Mouse (Mus musculus) activated CD4-positive, CD25-positive, alpha-beta regulatory T cell, adult 4 months (primary cell): Measurements from ENCODE around the gene Nhlh1. TPM values are rescaled to one million over a fixed set of nuclear protein-coding genes. Genes with fewer than 3 reads are reported as not detected.

Source experiments
- ATAC-seq: one replicate; pipeline ENCODE4 v1.8.0; 2017
- polyA plus RNA-seq, 2 experiments: library from polyadenylated mRNA; unstranded; fragments of 100-300 nt; shearing (Covaris generic); gene quantifications; one replicate each; pipeline ENCODE4 v1.2.1; 2017

Nhlh1 gene
- polyA plus RNA-seq, result not detected

GRCm38 (mm10) chr1:172057491-172057921, at the start of gene Nhlh1:
Nhlh1 (minus strand) TSS chr1:172057573.
- ATAC-seq, result no peak

DNA sequence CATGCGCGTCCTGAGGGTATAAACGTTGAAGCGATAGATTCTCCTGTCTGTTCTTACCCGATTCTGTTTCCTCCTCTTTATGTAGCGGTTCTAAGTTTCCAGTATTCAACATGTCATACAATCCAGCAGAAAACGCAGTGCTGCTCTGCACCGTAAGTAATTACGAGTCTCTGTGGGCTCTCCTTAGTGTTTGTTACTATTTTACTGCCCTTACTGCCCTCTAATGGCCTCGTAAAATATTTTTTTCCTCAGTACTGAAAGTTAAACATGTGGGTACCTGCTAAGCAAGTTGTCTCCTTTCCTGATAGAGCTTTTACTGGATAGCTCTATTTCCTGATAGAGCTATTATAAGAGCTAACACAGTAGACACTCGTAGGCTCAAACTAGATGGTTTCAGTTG, 47.7 kb upstream of the Nhlh1 start:
- ATAC-seq, result no peak

GRCm38 (mm10) chr1:172103619-172104018, 46.2 kb upstream of the Nhlh1 start:
- no peak for ATAC-seq

DNA sequence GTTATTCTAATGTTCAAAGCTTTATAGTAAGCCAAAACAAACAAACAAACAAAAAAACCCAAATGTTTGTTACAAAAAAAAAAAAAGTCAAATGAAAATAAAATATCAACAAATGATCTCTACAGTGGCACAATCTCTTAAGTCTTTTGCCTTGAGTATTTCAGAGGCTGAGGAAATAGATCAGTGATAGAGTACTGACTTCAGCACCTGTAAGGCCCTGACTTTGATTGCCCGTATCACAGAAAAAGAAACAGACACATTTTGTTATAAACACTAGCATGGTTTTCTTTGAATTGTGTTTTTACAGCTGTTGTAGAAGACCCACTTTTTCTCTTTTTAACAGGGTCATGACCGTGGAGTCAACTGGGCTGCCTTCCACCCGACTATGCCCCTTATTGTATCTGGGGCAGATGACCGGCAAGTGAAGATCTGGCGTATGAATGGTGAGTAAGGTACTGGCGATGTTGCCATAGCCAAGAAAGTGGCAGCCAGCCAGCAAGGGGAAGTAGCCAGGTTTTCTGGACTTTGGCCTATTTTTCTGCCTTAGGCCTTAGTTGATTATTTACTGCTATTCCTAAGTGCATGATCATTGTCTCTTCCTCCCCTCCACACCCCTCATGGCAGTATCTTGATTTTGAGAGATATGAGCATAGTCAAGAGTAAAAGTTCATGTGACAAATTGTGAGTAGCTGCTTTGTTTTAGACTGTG, 42.1 kb upstream of the Nhlh1 start:
- no peak for ATAC-seq

DNA sequence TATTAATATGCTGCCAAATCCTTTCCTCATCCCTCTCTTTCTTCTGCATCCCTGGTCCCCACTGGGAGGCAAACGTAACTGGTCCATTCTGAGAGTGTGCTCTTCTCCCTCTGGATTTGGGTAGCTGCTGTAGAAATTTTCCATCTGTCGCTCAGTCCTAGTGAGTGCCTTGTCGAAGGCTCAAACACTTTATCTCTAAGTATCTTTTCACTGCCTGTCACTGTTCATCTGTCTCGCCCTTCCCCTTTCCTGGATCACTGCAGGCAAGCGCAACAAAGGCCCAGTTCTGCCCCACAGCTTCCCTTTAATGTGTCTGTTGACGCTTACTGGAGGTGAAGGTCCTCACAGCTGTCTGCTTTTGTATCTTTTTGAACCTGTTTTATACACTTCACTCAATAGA, 37.8 kb upstream of the Nhlh1 start:
- ATAC-seq, result no peak

GRCm38 (mm10) chr1:172094295-172094694, 36.9 kb upstream of the Nhlh1 start:
- ATAC-seq, result no peak

DNA sequence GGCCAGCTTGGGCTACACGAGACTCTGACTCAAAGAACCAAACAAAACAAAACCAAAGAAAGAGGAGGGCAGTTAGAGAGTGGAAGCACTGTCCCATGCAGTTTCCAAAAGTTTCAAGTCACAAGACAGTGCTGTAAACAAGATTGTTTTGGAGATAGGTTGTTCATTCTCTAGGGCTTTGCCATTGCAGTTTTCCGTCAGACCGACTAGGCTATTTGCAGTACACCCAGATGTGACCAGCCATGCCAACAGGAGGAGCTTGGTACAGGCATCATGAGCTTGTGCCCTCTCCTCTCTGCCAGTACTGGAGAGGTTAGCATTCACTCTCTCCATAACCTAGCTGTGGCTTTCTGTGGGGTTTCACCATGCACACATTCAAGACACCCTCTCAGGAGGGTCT, 36.1 kb upstream of the Nhlh1 start:
- no peak for ATAC-seq

GRCm38 (mm10) chr1:172082899-172083445, 25.6 kb upstream of the Nhlh1 start:
- ATAC-seq, result peak; percentile 48

GRCm38 (mm10) chr1:172082101-172082898, 24.9 kb upstream of the Nhlh1 start, which contains the start of the genes Copa and Ncstn:
Copa (plus strand) TSS chr1:172082529.
Ncstn (minus strand) TSS chr1:172082795.
- ATAC-seq, result peak; percentile 98

DNA sequence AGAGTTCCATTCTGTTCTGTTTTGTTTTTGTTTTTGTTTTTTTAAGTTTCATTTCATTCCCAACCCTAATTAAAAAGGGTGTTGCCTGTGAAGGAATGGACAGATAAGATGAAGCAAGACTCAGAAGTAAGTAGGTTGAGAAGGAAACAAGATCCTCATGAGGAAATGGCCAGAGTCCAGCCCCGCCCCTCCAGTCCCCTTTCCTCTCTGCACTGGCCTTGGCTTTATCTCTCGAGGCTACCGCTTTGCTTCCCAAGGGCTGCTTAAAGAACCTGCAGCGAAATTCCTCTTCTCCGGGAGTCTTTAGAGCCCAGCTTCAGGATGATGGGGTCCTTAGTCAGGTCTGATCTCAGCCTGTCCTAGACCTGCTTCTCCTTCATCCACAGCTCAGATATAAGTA, 20.6 kb upstream of the Nhlh1 start:
- ATAC-seq, result no peak

- no peak for ATAC-seq
These were observed 15.2 kb upstream of the Nhlh1 start for GRCm38 (mm10) chr1:172072604-172073003.

DNA sequence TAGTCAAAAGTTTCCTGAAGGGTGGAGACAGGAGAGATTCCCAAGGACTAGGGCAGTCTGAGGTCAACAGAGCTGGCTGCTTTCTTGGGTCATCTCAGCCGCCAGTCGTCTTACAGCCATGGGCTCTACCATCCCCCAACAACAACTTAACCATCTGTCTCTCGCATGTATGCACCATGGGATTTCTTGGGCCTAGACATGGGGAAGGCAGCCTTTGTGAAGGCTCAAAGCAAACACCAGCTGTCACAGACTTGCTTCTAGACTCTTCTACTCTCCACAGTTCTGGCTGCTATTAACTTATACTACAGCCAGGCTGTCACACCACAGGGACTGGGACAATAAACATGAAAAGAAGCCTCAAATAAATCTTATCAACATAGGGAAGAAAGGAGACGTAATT, 14.2 kb upstream of the Nhlh1 start:
- no peak for ATAC-seq

- ATAC-seq, result no peak
These were observed 12.9 kb upstream of the Nhlh1 start for GRCm38 (mm10) chr1:172070227-172070626.

- ATAC-seq, result no peak
These were observed 7.3 kb upstream of the Nhlh1 start for GRCm38 (mm10) chr1:172064613-172065141.

DNA sequence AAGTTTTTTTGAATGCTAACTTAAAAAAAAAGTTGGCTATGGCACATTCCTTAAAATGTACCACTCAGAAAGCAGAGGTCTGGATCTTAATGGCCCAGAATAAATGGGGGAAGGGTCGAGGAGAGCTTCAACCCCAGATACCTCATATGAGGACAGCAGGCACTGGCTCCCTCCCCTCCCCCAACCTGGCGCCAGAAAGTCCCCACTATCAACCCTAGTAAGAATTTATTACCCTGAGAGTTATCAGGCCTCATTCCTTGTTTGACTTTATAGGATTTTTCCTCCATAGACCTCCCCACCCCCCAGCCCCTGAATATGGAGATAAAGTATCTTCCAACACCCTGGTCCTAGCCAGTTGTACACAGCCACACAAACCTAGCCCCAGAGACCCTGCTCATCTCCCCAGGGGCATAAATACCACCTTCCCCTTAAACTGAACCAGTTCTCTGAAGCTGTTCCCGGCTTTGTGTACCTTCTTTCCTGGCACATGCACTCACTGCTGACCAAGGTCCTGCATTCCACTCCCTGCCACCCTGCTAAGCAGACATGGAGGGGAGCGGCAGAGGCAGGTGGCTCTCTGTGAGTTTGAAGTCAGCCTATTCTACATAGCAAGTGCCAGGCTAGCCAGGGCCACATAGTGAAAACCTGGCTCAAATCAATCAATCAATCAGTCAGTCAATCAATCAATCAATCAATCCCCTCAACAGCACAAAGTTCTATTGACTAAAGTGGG, 6.1 kb upstream of the Nhlh1 start:
- ATAC-seq, result no peak

GRCm38 (mm10) chr1:172062101-172062500, 4.7 kb upstream of the Nhlh1 start:
- ATAC-seq, result no peak

DNA sequence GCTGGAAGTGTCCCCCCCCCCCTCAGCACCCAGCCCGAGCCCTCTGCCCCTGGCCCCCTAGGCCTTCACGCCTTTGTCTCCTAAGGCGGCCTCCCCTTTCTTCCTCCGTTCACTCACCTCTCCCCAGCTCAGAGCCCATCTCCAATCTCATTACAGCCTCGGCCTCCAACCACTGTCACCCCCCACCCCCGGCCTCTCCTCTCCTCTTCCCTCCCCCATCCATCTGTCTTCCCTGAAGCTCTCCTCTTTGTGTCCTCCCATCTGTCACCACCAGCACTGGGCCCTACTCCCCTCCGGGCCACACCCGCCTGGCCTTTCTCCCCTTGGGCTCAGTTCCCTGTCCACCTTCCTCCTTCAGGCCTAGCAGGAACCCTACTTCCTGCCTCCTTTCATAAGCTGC, 3.8 kb upstream of the Nhlh1 start:
- no peak for ATAC-seq

DNA sequence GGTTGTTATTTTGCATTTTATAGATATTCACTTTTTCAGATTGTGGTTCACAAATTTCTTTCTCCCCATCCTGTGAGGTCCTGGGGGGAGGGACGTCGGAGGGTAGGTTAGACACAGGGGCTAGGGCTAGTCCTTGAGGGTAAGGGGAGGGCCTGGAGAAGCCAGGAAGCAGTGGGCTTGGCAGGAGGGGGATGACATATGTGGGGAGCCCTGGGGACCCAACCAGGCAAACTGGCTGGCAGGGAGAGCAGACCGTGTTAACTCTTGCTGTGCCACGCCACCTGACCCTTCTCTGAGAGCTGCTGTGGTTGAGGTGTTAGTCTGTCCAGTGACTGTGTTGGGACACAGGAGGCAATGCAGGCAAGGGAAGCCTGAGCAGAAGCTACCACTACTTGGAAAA, 3.3 kb upstream of the Nhlh1 start:
- no peak for ATAC-seq

GRCm38 (mm10) chr1:172058874-172059273, 1.5 kb upstream of the Nhlh1 start:
- ATAC-seq, result no peak

DNA sequence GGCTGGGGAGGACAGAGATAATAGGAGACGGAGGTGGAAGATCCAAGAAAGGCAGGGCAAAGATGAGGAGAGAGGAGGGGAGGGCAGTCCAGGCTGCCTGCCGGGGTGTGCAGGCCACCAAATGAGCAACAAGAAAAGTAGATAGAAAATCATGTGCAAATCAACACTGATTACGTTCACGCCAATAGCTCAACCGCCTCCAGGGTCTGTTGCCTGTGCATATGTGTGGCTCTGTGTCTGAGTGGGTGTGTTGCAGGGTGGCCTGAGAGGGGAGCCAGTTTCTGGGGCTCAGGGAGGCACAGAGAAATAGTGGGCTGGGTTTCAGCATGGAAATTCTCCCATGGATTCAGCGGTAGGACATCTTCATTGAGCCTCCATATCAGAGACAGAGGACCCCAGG, 948 bp upstream of the Nhlh1 start:
- no peak for ATAC-seq

GRCm38 (mm10) chr1:172056251-172056650, 1.1 kb downstream of the Nhlh1 start:
- ATAC-seq, result no peak

GRCm38 (mm10) chr1:172053541-172054440, 3.6 kb downstream of the Nhlh1 start:
- no peak for ATAC-seq
